Mouse (Mus musculus): Measurements from ENCODE around the gene Nr2f6. TPM values are rescaled to one million over a fixed set of nuclear protein-coding genes. Genes with fewer than 3 reads are reported as not detected.

The Nr2f6 gene
- total RNA-seq (2023), result 12.5 to 15.7 TPM (median 13.8 TPM) in 4 replicates

GRCm38 (mm10) chr8:71381421-71381970 lies at the start of gene Nr2f6:
Gene Nr2f6, minus strand, starts transcription at chr8:71381960.

GRCm38 (mm10) chr8:71405401-71406098 lies 23.8 kb upstream of the Nr2f6 start, which contains the start of gene Ankle1:
Gene Ankle1, plus strand, starts transcription at chr8:71406010.

DNA sequence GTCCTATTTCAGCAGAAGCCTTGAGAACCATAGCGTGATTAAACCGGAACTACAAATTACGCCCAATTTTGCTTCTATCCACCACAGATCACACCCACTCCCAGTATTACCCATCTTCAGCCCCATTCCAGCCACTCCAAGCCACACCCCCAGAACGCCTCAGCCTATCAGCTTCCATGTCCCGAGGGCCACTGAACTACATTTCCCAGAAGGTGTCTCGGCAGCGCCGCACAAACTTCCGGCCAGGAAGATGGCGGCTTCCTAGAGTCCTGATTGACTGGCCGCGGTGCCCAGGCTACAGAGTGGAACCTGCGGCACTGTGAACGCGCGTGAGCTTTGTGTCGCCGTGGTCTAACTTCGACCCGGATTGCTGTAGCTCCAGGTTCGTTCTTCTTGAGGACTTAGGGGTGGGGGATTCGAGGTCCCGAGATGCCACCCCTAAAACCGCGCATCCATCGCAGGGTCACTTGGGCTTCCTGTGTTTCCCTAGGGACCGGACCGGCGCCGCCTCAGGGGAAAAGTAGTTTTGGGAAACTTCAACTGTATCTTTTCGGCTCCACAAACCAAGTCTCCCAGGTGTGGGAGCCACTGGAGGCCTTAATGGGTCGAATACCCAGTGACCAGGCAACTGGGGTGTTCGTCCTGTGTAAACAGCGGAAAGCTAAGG lies 15.0 kb upstream of the Nr2f6 start, which contains the start of gene Babam1:
Gene Babam1, plus strand, starts transcription at position 223 of the 667 bp plus-strand sequence.

DNA sequence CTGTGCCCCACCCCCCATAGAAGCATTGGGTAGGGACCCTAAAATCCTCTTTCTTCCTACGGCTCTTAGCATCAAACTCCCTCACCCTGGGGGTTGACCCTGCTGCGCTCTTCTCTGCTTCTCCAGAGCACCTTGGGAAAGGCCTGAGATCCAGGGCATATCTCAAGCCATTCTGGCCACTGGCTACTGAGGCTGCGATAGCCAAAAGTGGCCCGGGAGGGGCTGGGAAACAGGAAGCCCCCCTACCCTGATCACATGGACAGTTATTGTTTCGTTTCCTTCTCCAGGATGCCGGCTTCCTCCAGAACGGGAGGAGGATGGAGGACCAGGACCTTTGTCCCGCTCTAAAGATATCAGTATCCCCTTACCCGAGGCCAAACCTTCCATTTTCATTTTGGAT lies 13.9 kb upstream of the Nr2f6 start, which contains the start of gene Ushbp1:
Gene Ushbp1, minus strand, starts transcription at position 174 of the 400 bp plus-strand sequence.

GRCm38 (mm10) chr8:71371236-71371848 lies 10.4 kb downstream of the Nr2f6 start, which contains the start of gene Ocel1:
Gene Ocel1, plus strand, starts transcription at chr8:71371298.

GRCm38 (mm10) chr8:71366771-71367528 lies 14.8 kb downstream of the Nr2f6 start, which contains the start of gene Use1:
Gene Use1, plus strand, starts transcription at chr8:71366848.

Other genes with a start within 250 kb of the Nr2f6 start
- 101 to 110 TPM (median 107 TPM) in 4 replicates for gene Myo9b, start 109.2 kb downstream of the Nr2f6 start, total RNA-seq (2023)
- 20.3 to 26.3 TPM (median 22.7 TPM) in 4 replicates for gene Haus8, start 109.0 kb downstream of the Nr2f6 start, total RNA-seq (2023)
- gene Use1, start 15.1 kb downstream of the Nr2f6 start, total RNA-seq (2023), result 279 to 295 TPM (median 290 TPM) in 4 replicates
- 16.4 to 24.5 TPM (median 23.0 TPM) in 4 replicates for gene Ocel1, start 10.7 kb downstream of the Nr2f6 start, total RNA-seq (2023)
- not detected in 4 replicates for gene Ushbp1, start 13.8 kb upstream of the Nr2f6 start, total RNA-seq (2023)
- gene Babam1, start 14.9 kb upstream of the Nr2f6 start, total RNA-seq (2023), result 86.1 to 104 TPM (median 93.2 TPM) in 4 replicates
- gene Ankle1, start 24.1 kb upstream of the Nr2f6 start, total RNA-seq (2023), result 0.39 to 1.6 TPM (median 0.60 TPM) in 4 replicates
- 12.0 to 14.3 TPM (median 12.5 TPM) in 4 replicates for gene Abhd8, start 81.7 kb upstream of the Nr2f6 start, total RNA-seq (2023)
- 28.3 to 38.5 TPM (median 35.1 TPM) in 4 replicates for gene Mrpl34, start 83.0 kb upstream of the Nr2f6 start, total RNA-seq (2023)
- gene Dda1, start 87.2 kb upstream of the Nr2f6 start, total RNA-seq (2023), result 100 to 118 TPM (median 108 TPM) in 4 replicates
- 11.7 to 13.0 TPM (median 12.1 TPM) in 4 replicates for gene Ano8, start 104.0 kb upstream of the Nr2f6 start, total RNA-seq (2023)
- gene Gtpbp3, start 106.1 kb upstream of the Nr2f6 start, total RNA-seq (2023), result 14.6 to 19.6 TPM (median 17.3 TPM) in 4 replicates
- 0.49 TPM in 1 of 4 replicates, not detected in the others for gene Plvap, start 129.8 kb upstream of the Nr2f6 start, total RNA-seq (2023)
- gene Ccdc194, start 143.8 kb upstream of the Nr2f6 start, total RNA-seq (2023), result not detected in 4 replicates
- gene Bst2, start 155.5 kb upstream of the Nr2f6 start, total RNA-seq (2023), result 22.0 to 39.0 TPM (median 26.1 TPM) in 4 replicates
- 33.7 to 43.0 TPM (median 40.6 TPM) in 4 replicates for gene Mvb12a, start 161.0 kb upstream of the Nr2f6 start, total RNA-seq (2023)
- gene Tmem221, start 176.9 kb upstream of the Nr2f6 start, total RNA-seq (2023), result not detected in 4 replicates
- not detected in 4 replicates for gene Nxnl1, start 184.6 kb upstream of the Nr2f6 start, total RNA-seq (2023)
- 9.7 to 12.1 TPM (median 11.2 TPM) in 4 replicates for gene Slc27a1, start 186.9 kb upstream of the Nr2f6 start, total RNA-seq (2023)
- gene Pgls, start 210.2 kb upstream of the Nr2f6 start, total RNA-seq (2023), result 96.6 to 107 TPM (median 102 TPM) in 4 replicates
- 102 to 133 TPM (median 110 TPM) in 4 replicates for gene Fam129c, start 215.7 kb upstream of the Nr2f6 start, total RNA-seq (2023)
- 104 to 123 TPM (median 109 TPM) in 4 replicates for gene Colgalt1, start 229.0 kb upstream of the Nr2f6 start, total RNA-seq (2023)